Mouse (Mus musculus) inflammation-experienced regulatory T-cells (primary cell): ENCODE data around the gene Gm28102. TPM values are rescaled to one million over a fixed set of nuclear protein-coding genes. Genes with fewer than 3 reads are reported as not detected.

Source experiments
- polyA plus RNA-seq, 2 experiments: library from polyadenylated mRNA; unstranded; fragments of 100-300 nt; shearing (Covaris generic); gene quantifications; one replicate each; pipeline ENCODE4 v1.2.1; 2017

The Gm28102 gene
- not detected for polyA plus RNA-seq

GRCm38 (mm10) chrY:88053015-88053414, at the start of gene Gm28102:
Gm28102 (plus strand) TSS chrY:88053315.

